9 mouse cellular contexts compared by ENCODE assay signal in genomic region chr4:82065641-82066358, GRCm38 (mm10).
DNase-seq lines count a peak whose midpoint lies in the region; ATAC-seq and TF ChIP-seq lines count a peak whose summit lies in the region.
"Had no signal": no experiment of that assay in that cellular context is flagged by ENCODE, and none has a peak within 500 bp of the region (broad histone marks: within the 10 kb centered on the region; RNA-seq: fewer than 3 reads in every experiment).

No protein-coding gene starts in this region.

- H3K27ac ChIP-seq in gastrocnemius, adult 2 months = peak overlapping the region; percentile 93
- no peak overlapping the region for H3K27ac ChIP-seq in lung, postnatal 0 days (ENCODE audit: low read length)
- no peak overlapping the region for H3K27ac ChIP-seq in midbrain, embryonic 10.5 days (replicated peaks)

- DNase-seq in cerebellum, postnatal 4 days (ENCODE audit: low spot score in 2 of 2) = no peak
- DNase-seq in gastrocnemius, adult 2 months = peak; percentile 68
- DNase-seq in kidney, adult 11 months = peak; percentile 42
- peak; percentile 65 for DNase-seq in lung, postnatal 0 days (ENCODE audit: low spot score)
- no peak for DNase-seq in spleen, postnatal 10 days (ENCODE audit: low spot score in 2 of 2)
- no peak for DNase-seq in midbrain, embryonic 10.5 days (ENCODE audit: low spot score)
- no peak for DNase-seq in urinary bladder, postnatal 10 days (ENCODE audit: low spot score)
- DNase-seq: thymus, postnatal 36 days had no signal

- no peak overlapping the region for H3K9ac ChIP-seq in lung, postnatal 0 days (replicated peaks; ENCODE audit: low read depth)

- no peaks in the 10 kb centered on the region for H3K9me3 ChIP-seq in lung, postnatal 0 days (ENCODE audit: low read length)
- no peaks in the 10 kb centered on the region for H3K9me3 ChIP-seq in midbrain, embryonic 10.5 days (replicated peaks)

- intact Hi-C loops in gastrocnemius, adult 2 months (cut with DNase I) = loop anchor here (10.0 kb wide), 2 partner anchors 439 to 501 kb away; no protein-coding TSS in a partner anchor

- peak overlapping the region; percentile 29 for H3K4me2 ChIP-seq in lung, postnatal 0 days (replicated peaks; ENCODE audit: low read depth, low read length)

- peak; percentile 95 for ATAC-seq in cerebellum, adult (ENCODE audit: insufficient number of reproducible peaks, low FRiP score, low TSS enrichment)
- ATAC-seq in lung, postnatal 0 days = peak; percentile 55

- WGBS in lung, postnatal 0 days = 49% methylated on average over 14 of the region's 14 CpGs
- 80% methylated on average over 14 of the region's 14 CpGs for WGBS in midbrain, embryonic 10.5 days

- peak overlapping the region; percentile 66 for H3K4me3 ChIP-seq in gastrocnemius, adult 2 months
- no peak overlapping the region for H3K4me3 ChIP-seq in lung, postnatal 0 days (ENCODE audit: low read depth, low read length)
- H3K4me3 ChIP-seq in midbrain, embryonic 10.5 days = no peak overlapping the region

- no peaks in the 10 kb centered on the region for H3K4me1 ChIP-seq in lung, postnatal 0 days (ENCODE audit: insufficient read depth, low read depth, low read length)
- H3K4me1 ChIP-seq in midbrain, embryonic 10.5 days = no peaks in the 10 kb centered on the region

- no peak for TF ChIP-seq CTCF in gastrocnemius, adult 2 months (IDR thresholded peaks at IDR 0.05)
- no peak for TF ChIP-seq CTCF in lung, postnatal 0 days (IDR thresholded peaks at IDR 0.05)

- no peaks in the 10 kb centered on the region for H3K36me3 ChIP-seq in lung, postnatal 0 days (ENCODE audit: insufficient read depth, low read length)
- no peaks in the 10 kb centered on the region for H3K36me3 ChIP-seq in midbrain, embryonic 10.5 days

- no peaks in the 10 kb centered on the region for H3K27me3 ChIP-seq in lung, postnatal 0 days (replicated peaks; ENCODE audit: insufficient read depth, low read length)
- no peaks in the 10 kb centered on the region for H3K27me3 ChIP-seq in midbrain, embryonic 10.5 days (ENCODE audit: low read depth, poor library complexity, severe bottlenecking)

- no peak for TF ChIP-seq EP300 in lung, postnatal 0 days (IDR thresholded peaks at IDR 0.05)

Comparison
In these comparisons a context has a peak if more than half of its experiments do, and no peak if none do; other contexts are left out.
1. DNase-seq: peak in gastrocnemius, adult 2 months (single experiment), kidney, adult 11 months (single experiment) and lung, postnatal 0 days (single experiment); none in cerebellum, postnatal 4 days (0 of 2), spleen, postnatal 10 days (0 of 2), midbrain, embryonic 10.5 days (single experiment) and urinary bladder, postnatal 10 days (single experiment).